Mouse (Mus musculus): ENCODE measurements around the gene Olfr23. TPM values are rescaled to one million over a fixed set of nuclear protein-coding genes. Genes with fewer than 3 reads are reported as not detected.
"Not testable (repeated sequence)": the region's sequence is repeated elsewhere in the genome, so short reads cannot be mapped to it uniquely, and the experiment has no call there.

The Olfr23 gene
- polyA plus RNA-seq (2014; fragmentation: Nextera tagmentation; extraction: Ambion mirVana): not detected in 2 replicates

GRCm38 (mm10) chr11:73936377-73936776, at the start of gene Olfr23:
Olfr23 (plus strand) TSS chr11:73936677.
- no peak for ATAC-seq (ENCODE audit: insufficient number of reproducible peaks, insufficient read depth, low FRiP score, low read depth)
- H3K4me2 ChIP-seq (replicated peaks; ENCODE audit: low read depth, low read length): no peak within 1 kb of the TSS
- H3K27me3 ChIP-seq (ENCODE audit: control insufficient read depth, insufficient read depth, low read length): no peaks in the 10 kb centered on the region
- no peaks in the 10 kb centered on the region for H3K4me1 ChIP-seq (ENCODE audit: control insufficient read depth, insufficient read depth, low read length)
- H3K4me3 ChIP-seq (ENCODE audit: low read depth, low read length): no peak within 1 kb of the TSS
- no peaks in the 10 kb centered on the region for H3K36me3 ChIP-seq (ENCODE audit: control insufficient read depth, insufficient read depth, low read length)
- no peaks in the 10 kb centered on the region for H3K9me3 ChIP-seq (ENCODE audit: control insufficient read depth, low read depth, low read length)
- no peak within 1 kb of the TSS for H3K27ac ChIP-seq (ENCODE audit: low read length)
- no peak within 1 kb of the TSS for H3K9ac ChIP-seq (replicated peaks; ENCODE audit: low read depth, low read length)

- no peaks in the 10 kb centered on the region for H3K9me3 ChIP-seq (ENCODE audit: control insufficient read depth, low read depth, low read length)
- no peak within 1 kb of the TSS for H3K9ac ChIP-seq (replicated peaks; ENCODE audit: low read depth, low read length)
- no peaks in the 10 kb centered on the region for H3K4me1 ChIP-seq (ENCODE audit: control insufficient read depth, insufficient read depth, low read length)
- H3K27me3 ChIP-seq (ENCODE audit: control insufficient read depth, insufficient read depth, low read length): no peaks in the 10 kb centered on the region
- no peak for ATAC-seq (ENCODE audit: insufficient number of reproducible peaks, insufficient read depth, low FRiP score, low read depth)
- H3K27ac ChIP-seq (ENCODE audit: low read length): no peak within 1 kb of the TSS
- H3K36me3 ChIP-seq (ENCODE audit: control insufficient read depth, insufficient read depth, low read length): no peaks in the 10 kb centered on the region
- no peak within 1 kb of the TSS for H3K4me2 ChIP-seq (replicated peaks; ENCODE audit: low read depth, low read length)
- 79% methylated on average over 1 of the region's 1 CpGs for WGBS
- no peak within 1 kb of the TSS for H3K4me3 ChIP-seq (ENCODE audit: low read depth, low read length)
Observed at GRCm38 (mm10) chr11:73890671-73891070, 45.8 kb upstream of the Olfr23 start, which contains the start of gene Olfr394. Olfr394 (minus strand) TSS chr11:73890771.

GRCm38 (mm10) chr11:73909199-73909598, 27.3 kb upstream of the Olfr23 start, which contains the start of gene Olfr395:
Olfr395 (minus strand) TSS chr11:73909299.
- H3K4me2 ChIP-seq (replicated peaks; ENCODE audit: low read depth, low read length); ATAC-seq (ENCODE audit: insufficient number of reproducible peaks, insufficient read depth, low FRiP score, low read depth); H3K9ac ChIP-seq (replicated peaks; ENCODE audit: low read depth, low read length); H3K27ac ChIP-seq (ENCODE audit: low read length); H3K9me3 ChIP-seq (ENCODE audit: control insufficient read depth, low read depth, low read length); H3K36me3 ChIP-seq (ENCODE audit: control insufficient read depth, insufficient read depth, low read length); H3K27me3 ChIP-seq (ENCODE audit: control insufficient read depth, insufficient read depth, low read length); H3K4me1 ChIP-seq (ENCODE audit: control insufficient read depth, insufficient read depth, low read length); H3K4me3 ChIP-seq (ENCODE audit: low read depth, low read length): not testable (repeated sequence)
- WGBS: 78% methylated on average over 4 of the region's 4 CpGs

- no peaks in the 10 kb centered on the region for H3K36me3 ChIP-seq (ENCODE audit: control insufficient read depth, insufficient read depth, low read length)
- no peak for ATAC-seq (ENCODE audit: insufficient number of reproducible peaks, insufficient read depth, low FRiP score, low read depth)
- WGBS: 72% methylated on average over 1 of the region's 1 CpGs
- no peak within 1 kb of the TSS for H3K4me2 ChIP-seq (replicated peaks; ENCODE audit: low read depth, low read length)
- no peaks in the 10 kb centered on the region for H3K4me1 ChIP-seq (ENCODE audit: control insufficient read depth, insufficient read depth, low read length)
- H3K27ac ChIP-seq (ENCODE audit: low read length): no peak within 1 kb of the TSS
- no peak within 1 kb of the TSS for H3K9ac ChIP-seq (replicated peaks; ENCODE audit: low read depth, low read length)
- 0 out of 2 replicates have a peak, but pooled peaks cover 3% of the 10 kb centered on the region for H3K9me3 ChIP-seq (ENCODE audit: control insufficient read depth, low read depth, low read length)
- H3K27me3 ChIP-seq (ENCODE audit: control insufficient read depth, insufficient read depth, low read length): no peaks in the 10 kb centered on the region
- no peak within 1 kb of the TSS for H3K4me3 ChIP-seq (ENCODE audit: low read depth, low read length)
Observed at GRCm38 (mm10) chr11:73960517-73960916, 24.0 kb downstream of the Olfr23 start, which contains the start of gene Olfr397. Olfr397 (plus strand) TSS chr11:73960817.

GRCm38 (mm10) chr11:73990307-73990706, 53.8 kb downstream of the Olfr23 start, which contains the start of gene Olfr398:
Olfr398 (minus strand) TSS chr11:73990407.
- ATAC-seq (ENCODE audit: insufficient number of reproducible peaks, insufficient read depth, low FRiP score, low read depth): no peak
- H3K9me3 ChIP-seq (ENCODE audit: control insufficient read depth, low read depth, low read length): no peaks in the 10 kb centered on the region
- no peak within 1 kb of the TSS for H3K27ac ChIP-seq (ENCODE audit: low read length)
- H3K4me3 ChIP-seq (ENCODE audit: low read depth, low read length): no peak within 1 kb of the TSS
- H3K4me1 ChIP-seq (ENCODE audit: control insufficient read depth, insufficient read depth, low read length): no peaks in the 10 kb centered on the region
- H3K27me3 ChIP-seq (ENCODE audit: control insufficient read depth, insufficient read depth, low read length): no peaks in the 10 kb centered on the region
- no peak within 1 kb of the TSS for H3K9ac ChIP-seq (replicated peaks; ENCODE audit: low read depth, low read length)
- no peaks in the 10 kb centered on the region for H3K36me3 ChIP-seq (ENCODE audit: control insufficient read depth, insufficient read depth, low read length)
- no peak within 1 kb of the TSS for H3K4me2 ChIP-seq (replicated peaks; ENCODE audit: low read depth, low read length)

Other genes with a start within 250 kb of the Olfr23 start
- not detected in 2 replicates for gene Zfp735, start 247.9 kb upstream of the Olfr23 start, polyA plus RNA-seq (2014; fragmentation: Nextera tagmentation; extraction: Ambion mirVana)
- not detected in 2 replicates for gene Olfr389, start 156.0 kb upstream of the Olfr23 start, polyA plus RNA-seq (2014; fragmentation: Nextera tagmentation; extraction: Ambion mirVana)
- not detected in 2 replicates for gene Olfr390, start 153.7 kb upstream of the Olfr23 start, polyA plus RNA-seq (2014; fragmentation: Nextera tagmentation; extraction: Ambion mirVana)
- not detected in 2 replicates for gene Olfr391-ps, start 133.6 kb upstream of the Olfr23 start, polyA plus RNA-seq (2014; fragmentation: Nextera tagmentation; extraction: Ambion mirVana)
- not detected in 2 replicates for gene Olfr392, start 119.6 kb upstream of the Olfr23 start, polyA plus RNA-seq (2014; fragmentation: Nextera tagmentation; extraction: Ambion mirVana)
- not detected in 2 replicates for gene Olfr393, start 85.2 kb upstream of the Olfr23 start, polyA plus RNA-seq (2014; fragmentation: Nextera tagmentation; extraction: Ambion mirVana)
- gene Olfr394, start 45.9 kb upstream of the Olfr23 start, polyA plus RNA-seq (2014; fragmentation: Nextera tagmentation; extraction: Ambion mirVana): not detected in 2 replicates
- gene Olfr395, start 27.4 kb upstream of the Olfr23 start, polyA plus RNA-seq (2014; fragmentation: Nextera tagmentation; extraction: Ambion mirVana): not detected in 2 replicates
- gene Olfr397, start 24.1 kb downstream of the Olfr23 start, polyA plus RNA-seq (2014; fragmentation: Nextera tagmentation; extraction: Ambion mirVana): not detected in 2 replicates
- not detected in 2 replicates for gene Olfr398, start 53.7 kb downstream of the Olfr23 start, polyA plus RNA-seq (2014; fragmentation: Nextera tagmentation; extraction: Ambion mirVana)
- gene Olfr139, start 119.9 kb downstream of the Olfr23 start, polyA plus RNA-seq (2014; fragmentation: Nextera tagmentation; extraction: Ambion mirVana): not detected in 2 replicates
- not detected in 2 replicates for gene Olfr399, start 119.9 kb downstream of the Olfr23 start, polyA plus RNA-seq (2014; fragmentation: Nextera tagmentation; extraction: Ambion mirVana)
- gene Zfp616, start 133.3 kb downstream of the Olfr23 start, polyA plus RNA-seq (2014; fragmentation: Nextera tagmentation; extraction: Ambion mirVana): not detected in 2 replicates
- not detected in 2 replicates for gene Olfr401, start 177.0 kb downstream of the Olfr23 start, polyA plus RNA-seq (2014; fragmentation: Nextera tagmentation; extraction: Ambion mirVana)
- gene Olfr402, start 216.9 kb downstream of the Olfr23 start, polyA plus RNA-seq (2014; fragmentation: Nextera tagmentation; extraction: Ambion mirVana): not detected in 2 replicates
- not detected in 2 replicates for gene Olfr403, start 249.6 kb downstream of the Olfr23 start, polyA plus RNA-seq (2014; fragmentation: Nextera tagmentation; extraction: Ambion mirVana)